Mouse (Mus musculus): ENCODE measurements around the gene Clcf1. TPM values are rescaled to one million over a fixed set of nuclear protein-coding genes. Genes with fewer than 3 reads are reported as not detected.
A peak's percentile ranks its signal among the peaks of the same experiment; 100 is the strongest.

The Clcf1 gene
- total RNA-seq, 1 experiment, result 2.2 TPM

GRCm38 (mm10) chr19:4184976-4185975 lies 28.8 kb upstream of the Clcf1 start:
- Histone ChIP-seq H3K27ac (ENCODE audit: insufficient read depth, low read depth, low read length, poor library complexity, severe bottlenecking) (peak overlapping the region; percentile 24; the same call in 1 of the 2 replicates), H3K9me3 (ENCODE audit: control insufficient read depth, insufficient read depth, low read depth, low read length) (no peaks in the 10 kb centered on the region), H3K4me3 (ENCODE audit: insufficient read depth in 1 of 2, low read depth in 1 of 2, low read length in 2 of 2, poor library complexity in 1 of 2, severe bottlenecking in 1 of 2) (no peak overlapping the region; a peak in 1 of 4 replicates), H3K4me1 (ENCODE audit: control insufficient read depth in 2 of 2, insufficient read depth in 2 of 2, low read length in 2 of 2, poor library complexity in 1 of 2) (peaks cover 4 to 17% of the 10 kb centered on the region in 2 experiments; a peak in 3 of 4 replicates), H3K36me3 (ENCODE audit: control insufficient read depth, insufficient read depth, low read length, poor library complexity, severe bottlenecking) (no peaks in the 10 kb centered on the region), H3K9ac (ENCODE audit: insufficient read depth, low read depth, low read length, poor library complexity, severe bottlenecking) (0 out of 2 replicates have a peak overlapping the region, but pooled peaks have one; percentile 6)
- no peak for TF ChIP-seq CHD2 (IDR thresholded peaks at IDR 0.05; ENCODE audit: low read depth, low read length)
- no peak for TF ChIP-seq HCFC1 (IDR thresholded peaks at IDR 0.05; ENCODE audit: borderline replicate concordance, insufficient read depth, low read length)
- in situ Hi-C loops (cut with MboI; ENCODE audit: low sequenced_read_pairs in 2 of 2, unreplicated experiment in 2 of 2), result no loop called here
- DNase-seq (ENCODE audit: low read depth, low spot score), result no peak

DNA sequence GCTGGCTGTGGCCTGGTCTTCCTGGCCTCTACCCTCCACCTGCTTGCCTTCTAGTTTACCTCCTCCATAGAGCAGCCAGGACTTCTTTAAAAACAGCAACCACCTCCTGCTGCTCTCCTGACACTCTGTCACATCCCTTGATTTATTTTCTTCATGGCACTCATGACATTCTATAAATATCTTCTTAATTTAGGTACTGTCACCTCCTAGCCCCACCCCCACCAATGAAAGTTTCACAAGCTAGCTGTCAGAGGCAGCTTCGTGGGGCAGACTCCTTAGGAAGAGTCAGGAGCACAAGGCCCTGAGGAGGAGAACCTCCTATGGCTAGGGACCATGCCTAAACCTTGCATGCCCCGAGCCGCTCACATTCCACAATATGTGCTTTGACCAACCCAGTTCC lies 26.7 kb upstream of the Clcf1 start:
- in situ Hi-C loops (cut with MboI; ENCODE audit: low sequenced_read_pairs in 2 of 2, unreplicated experiment in 2 of 2), result no loop called here
- peaks cover 4 to 19% of the 10 kb centered on the region in 2 experiments; a peak in 3 of 4 replicates for H3K4me1 ChIP-seq (ENCODE audit: control insufficient read depth in 2 of 2, insufficient read depth in 2 of 2, low read length in 2 of 2, poor library complexity in 1 of 2)
- no peak overlapping the region for H3K4me3 ChIP-seq (ENCODE audit: insufficient read depth in 1 of 2, low read depth in 1 of 2, low read length in 2 of 2, poor library complexity in 1 of 2, severe bottlenecking in 1 of 2)
- H3K9ac ChIP-seq (ENCODE audit: insufficient read depth, low read depth, low read length, poor library complexity, severe bottlenecking), result no peak overlapping the region
- no peak for TF ChIP-seq MAFK (IDR thresholded peaks at IDR 0.05; ENCODE audit: insufficient read depth, low read depth, low read length)
- TF ChIP-seq CHD2 (IDR thresholded peaks at IDR 0.05; ENCODE audit: low read depth, low read length), result no peak
- no peak for TF ChIP-seq ZC3H11A (IDR thresholded peaks at IDR 0.05; ENCODE audit: borderline replicate concordance, low read depth, low read length)
- TF ChIP-seq ZNF384 (IDR thresholded peaks at IDR 0.05; ENCODE audit: low read depth, low read length), result no peak
- no peak for TF ChIP-seq HCFC1 (IDR thresholded peaks at IDR 0.05; ENCODE audit: borderline replicate concordance, insufficient read depth, low read length)
- no peaks in the 10 kb centered on the region for H3K36me3 ChIP-seq (ENCODE audit: control insufficient read depth, insufficient read depth, low read length, poor library complexity, severe bottlenecking)
- DNase-seq (ENCODE audit: low read depth, low spot score), result no peak
- H3K9me3 ChIP-seq (ENCODE audit: control insufficient read depth, insufficient read depth, low read depth, low read length), result no peaks in the 10 kb centered on the region
- no peak overlapping the region for H3K27ac ChIP-seq (ENCODE audit: insufficient read depth, low read depth, low read length, poor library complexity, severe bottlenecking)

GRCm38 (mm10) chr19:4189051-4189620 lies 24.9 kb upstream of the Clcf1 start:
- in situ Hi-C loops (cut with MboI; ENCODE audit: low sequenced_read_pairs in 2 of 2, unreplicated experiment in 2 of 2), result no loop called here
- TF ChIP-seq HCFC1 (IDR thresholded peaks at IDR 0.05; ENCODE audit: borderline replicate concordance, insufficient read depth, low read length), result no peak
- no peak for TF ChIP-seq MAFK (IDR thresholded peaks at IDR 0.05; ENCODE audit: insufficient read depth, low read depth, low read length)
- no peak for TF ChIP-seq ZNF384 (IDR thresholded peaks at IDR 0.05; ENCODE audit: low read depth, low read length)
- TF ChIP-seq CHD2 (IDR thresholded peaks at IDR 0.05; ENCODE audit: low read depth, low read length), result no peak
- no peak for TF ChIP-seq ZC3H11A (IDR thresholded peaks at IDR 0.05; ENCODE audit: borderline replicate concordance, low read depth, low read length)
- Histone ChIP-seq H3K4me1 (ENCODE audit: control insufficient read depth in 2 of 2, insufficient read depth in 2 of 2, low read length in 2 of 2, poor library complexity in 1 of 2) (peaks cover 6 to 25% of the 10 kb centered on the region in 2 experiments; a peak in 3 of 4 replicates), H3K36me3 (ENCODE audit: control insufficient read depth, insufficient read depth, low read length, poor library complexity, severe bottlenecking) (peaks cover 10% of the 10 kb centered on the region), H3K9ac (ENCODE audit: insufficient read depth, low read depth, low read length, poor library complexity, severe bottlenecking) (no peak overlapping the region), H3K9me3 (ENCODE audit: control insufficient read depth, insufficient read depth, low read depth, low read length) (no peaks in the 10 kb centered on the region), H3K27ac (ENCODE audit: insufficient read depth, low read depth, low read length, poor library complexity, severe bottlenecking) (no peak overlapping the region), H3K4me3 (ENCODE audit: insufficient read depth in 1 of 2, low read depth in 1 of 2, low read length in 2 of 2, poor library complexity in 1 of 2, severe bottlenecking in 1 of 2) (no peak overlapping the region)
- no peak for DNase-seq (ENCODE audit: low read depth, low spot score)

DNA sequence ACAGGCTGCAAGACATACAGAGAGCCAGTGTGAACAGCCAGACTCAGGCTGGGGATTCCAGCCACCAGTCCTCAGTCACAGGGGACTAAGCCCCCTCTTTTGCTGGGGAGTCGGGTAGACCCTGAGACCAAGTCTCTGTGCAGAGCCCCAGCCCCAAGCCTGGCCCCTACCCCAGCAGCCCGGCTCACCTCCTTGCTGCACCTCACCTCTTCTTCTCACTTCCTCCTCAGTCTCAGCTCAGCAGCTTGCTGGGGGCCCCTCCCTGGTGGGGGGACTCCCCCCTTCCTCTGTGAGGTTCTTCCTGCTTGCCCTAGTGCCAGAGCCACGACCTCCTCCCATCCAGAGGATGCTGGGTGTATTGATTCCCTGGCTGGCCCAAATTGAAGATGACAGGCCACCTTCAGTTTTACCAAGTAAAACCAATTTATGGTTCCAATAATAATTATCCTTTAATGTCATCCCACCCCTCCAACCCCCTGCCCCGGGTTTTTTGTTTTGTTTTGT lies 23.2 kb upstream of the Clcf1 start, which contains the start of gene Tbc1d10c:
Tbc1d10c (minus strand) TSS at position 454 of the 504 bp plus-strand sequence.
- in situ Hi-C loops (cut with MboI; ENCODE audit: low sequenced_read_pairs in 2 of 2, unreplicated experiment in 2 of 2), result no loop called here
- no peak for TF ChIP-seq ZNF384 (IDR thresholded peaks at IDR 0.05; ENCODE audit: low read depth, low read length)
- no peak for TF ChIP-seq CHD2 (IDR thresholded peaks at IDR 0.05; ENCODE audit: low read depth, low read length)
- no peak for TF ChIP-seq HCFC1 (IDR thresholded peaks at IDR 0.05; ENCODE audit: borderline replicate concordance, insufficient read depth, low read length)
- no peak for TF ChIP-seq ZC3H11A (IDR thresholded peaks at IDR 0.05; ENCODE audit: borderline replicate concordance, low read depth, low read length)
- no peak for TF ChIP-seq MAFK (IDR thresholded peaks at IDR 0.05; ENCODE audit: insufficient read depth, low read depth, low read length)
- Histone ChIP-seq H3K4me1 (ENCODE audit: control insufficient read depth in 2 of 2, insufficient read depth in 2 of 2, low read length in 2 of 2, poor library complexity in 1 of 2) (peaks cover 2 to 17% of the 10 kb centered on the region in 2 experiments; a peak in 3 of 4 replicates), H3K36me3 (ENCODE audit: control insufficient read depth, insufficient read depth, low read length, poor library complexity, severe bottlenecking) (peaks cover 28% of the 10 kb centered on the region), H3K4me3 (ENCODE audit: insufficient read depth in 1 of 2, low read depth in 1 of 2, low read length in 2 of 2, poor library complexity in 1 of 2, severe bottlenecking in 1 of 2) (peak within 1 kb of the TSS; percentile 93 to 97), H3K9ac (ENCODE audit: insufficient read depth, low read depth, low read length, poor library complexity, severe bottlenecking) (peak within 1 kb of the TSS; percentile 97), H3K27ac (ENCODE audit: insufficient read depth, low read depth, low read length, poor library complexity, severe bottlenecking) (peak within 1 kb of the TSS; percentile 83), H3K9me3 (ENCODE audit: control insufficient read depth, insufficient read depth, low read depth, low read length) (no peaks in the 10 kb centered on the region)
- DNase-seq (ENCODE audit: low read depth, low spot score), result no peak

All from ES-E14 (cell line).